Mouse (Mus musculus): ENCODE results near the gene Ackr4. TPM values are rescaled to one million over a fixed set of nuclear protein-coding genes. Genes with fewer than 3 reads are reported as not detected.
A peak's percentile ranks its signal among the peaks of the same experiment; 100 is the strongest.

Gene Ackr4
- total RNA-seq (2021), result 0.33 and 1.6 TPM in 2 replicates
- long read RNA-seq, experiment 1, result 0 reads
- long read RNA-seq, experiment 2, partial matches to known transcripts, result 0 of 2 reads
- long read RNA-seq, experiment 2, other reads (novel, unspliced or antisense), result 2 of 2 reads

DNA sequence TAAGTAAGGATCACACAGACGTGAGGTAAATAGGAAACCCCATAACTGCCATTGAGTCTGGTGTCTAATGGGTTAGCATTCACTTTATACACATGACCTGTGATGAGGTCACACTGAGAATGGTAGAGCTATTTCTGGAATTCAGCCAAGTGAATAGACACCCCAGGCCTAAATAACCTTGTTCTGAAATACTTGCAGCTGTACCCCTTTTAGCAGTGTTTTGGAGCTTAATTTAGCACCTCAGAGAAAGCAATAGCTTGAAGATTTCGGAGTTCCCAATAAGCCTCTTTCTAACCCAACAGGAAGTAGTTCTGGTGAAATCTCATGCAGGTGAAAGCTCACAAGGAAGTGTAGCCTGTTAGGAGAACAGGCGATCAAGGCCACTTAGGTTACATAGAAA lies at the start of gene Ackr4:
TSS of gene Ackr4 (minus strand) at position 101 of the 400 bp plus-strand sequence.
- no peak for DNase-seq

DNA sequence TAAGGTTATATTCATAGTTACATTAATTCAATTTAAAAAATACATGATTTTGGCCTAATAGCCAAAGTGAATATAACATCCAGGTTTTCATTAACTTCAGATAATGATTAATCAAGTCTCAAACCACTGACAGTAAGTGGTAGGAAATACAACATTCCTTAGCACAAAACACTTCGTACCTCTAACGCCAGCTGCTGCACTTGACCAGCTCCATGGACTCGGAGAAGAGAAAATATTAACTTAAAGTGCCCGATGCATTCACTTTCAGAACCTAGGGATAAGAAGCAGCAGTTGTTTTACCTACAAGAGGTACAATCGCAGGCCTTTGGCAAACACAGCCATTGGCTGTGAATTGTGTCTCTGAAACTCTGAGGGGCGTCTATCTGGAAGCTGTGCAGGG lies 45.6 kb upstream of the Ackr4 start:
- DNase-seq, result no peak

GRCm38 (mm10) chr9:104171651-104172050 lies 44.9 kb upstream of the Ackr4 start:
- no peak for DNase-seq

DNA sequence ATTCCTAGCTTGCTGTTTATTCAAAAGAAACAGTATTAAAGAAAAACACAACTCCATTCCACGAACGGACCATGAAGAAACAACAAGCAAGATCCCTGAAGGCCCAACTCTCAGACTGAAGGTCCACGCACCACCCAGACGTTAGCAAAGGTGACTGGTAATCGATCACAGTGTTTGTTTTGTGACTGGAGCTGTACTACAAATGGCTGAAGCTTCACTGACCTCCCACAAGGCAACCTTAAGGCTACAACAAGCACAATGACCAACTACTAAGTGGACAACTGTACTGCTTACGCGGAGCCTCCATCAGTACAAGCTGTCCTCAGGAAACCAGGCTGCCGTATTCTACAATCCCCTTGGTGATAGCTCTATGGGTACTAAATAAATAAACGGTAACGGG lies 43.3 kb upstream of the Ackr4 start:
- no peak for DNase-seq

DNA sequence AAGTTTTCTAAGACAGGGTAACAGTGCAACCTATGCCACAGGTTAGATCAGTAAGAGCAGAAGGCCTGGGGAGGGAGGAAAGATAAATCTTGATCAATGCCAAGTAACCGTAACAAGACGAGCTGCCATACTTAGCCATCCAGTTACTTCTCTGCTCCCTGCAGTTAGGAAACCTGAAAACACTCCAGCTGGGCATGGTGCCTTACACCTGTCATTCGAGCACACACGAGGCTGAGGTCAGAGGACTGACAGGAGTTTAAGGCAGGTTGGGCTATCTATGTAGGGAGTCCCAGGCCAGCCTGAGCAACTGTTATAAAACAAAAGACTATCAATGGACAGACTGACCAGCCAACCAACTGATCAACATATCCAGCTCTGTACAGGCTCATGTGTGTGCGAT lies 39.2 kb upstream of the Ackr4 start:
- no peak for DNase-seq

DNA sequence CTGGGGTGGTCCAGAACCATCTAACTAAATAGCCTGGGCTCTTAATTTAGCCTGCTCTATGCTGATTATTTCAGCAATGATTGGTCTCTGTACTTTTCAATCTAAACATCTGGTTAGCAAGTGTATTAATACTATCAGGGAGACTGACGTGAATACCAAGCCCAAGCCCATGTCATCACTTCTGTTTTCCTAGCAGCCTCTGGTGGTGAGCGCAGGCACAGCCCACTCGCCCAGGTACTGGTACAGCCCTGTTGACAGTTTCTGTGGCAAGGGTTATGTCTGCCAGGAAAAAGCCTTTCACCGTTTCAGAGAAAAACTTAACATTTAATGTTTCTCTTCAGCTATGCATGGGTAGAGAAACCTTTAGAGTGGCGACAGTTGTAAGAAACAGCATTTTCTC lies 37.5 kb upstream of the Ackr4 start:
- DNase-seq, result no peak

DNA sequence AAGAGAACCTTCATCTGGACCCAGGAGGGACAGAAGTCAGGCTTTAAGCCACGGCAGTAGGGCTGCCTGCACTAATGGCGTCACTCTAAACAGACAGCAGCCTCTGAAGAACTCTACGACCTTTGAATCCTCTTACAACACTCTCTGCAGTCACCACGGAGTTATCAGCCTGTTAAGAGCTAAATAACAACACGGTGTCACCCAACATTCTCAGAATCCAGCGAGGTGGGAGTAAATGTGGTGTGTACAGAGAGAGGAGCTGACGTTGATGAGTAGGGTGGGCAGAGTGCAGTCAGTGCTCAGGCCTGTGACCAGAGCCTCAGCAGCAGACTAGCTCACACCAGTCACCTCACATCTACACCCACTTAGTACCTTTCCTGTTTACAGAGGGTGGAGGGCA lies 34.4 kb upstream of the Ackr4 start:
- DNase-seq, result no peak

DNA sequence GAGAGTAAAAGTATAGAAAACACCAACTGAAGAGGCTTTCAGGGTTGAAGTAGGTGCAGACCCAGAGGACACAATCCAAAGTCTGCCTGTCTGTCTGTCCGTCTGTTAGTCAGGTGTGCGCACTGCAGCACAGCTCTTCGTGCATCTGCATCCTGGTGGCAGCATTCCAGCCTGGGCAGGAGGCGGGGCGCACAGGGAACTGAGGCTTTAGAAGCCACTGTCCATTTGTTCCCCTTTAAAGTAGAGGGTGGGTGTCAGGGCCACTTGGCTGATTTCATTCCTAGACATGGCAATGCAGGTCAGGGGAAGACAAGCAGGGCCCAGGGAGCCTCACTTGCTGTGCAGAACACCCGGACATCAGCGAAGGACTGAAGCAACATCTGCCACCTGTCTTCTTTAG lies 30.6 kb upstream of the Ackr4 start:
- no peak for DNase-seq

DNA sequence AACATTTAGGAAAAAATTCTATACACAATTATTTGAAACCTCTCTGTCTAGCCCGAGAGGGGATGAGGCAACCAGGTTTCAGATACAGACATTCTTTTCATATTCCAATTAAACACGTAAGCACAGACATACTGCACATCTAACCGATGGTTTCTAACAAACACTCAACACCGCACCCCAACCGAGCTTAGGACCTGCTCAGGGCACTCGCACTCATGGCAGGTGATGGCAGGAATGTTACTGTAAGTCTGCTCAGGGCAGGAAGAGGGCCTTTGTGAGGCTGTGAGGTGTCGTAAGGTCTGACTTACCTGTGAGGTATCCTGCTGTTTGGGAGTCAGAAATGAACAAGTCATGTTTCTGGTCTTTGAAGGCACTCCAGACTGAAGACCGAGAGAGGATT lies 29.8 kb upstream of the Ackr4 start:
- no peak for DNase-seq

DNA sequence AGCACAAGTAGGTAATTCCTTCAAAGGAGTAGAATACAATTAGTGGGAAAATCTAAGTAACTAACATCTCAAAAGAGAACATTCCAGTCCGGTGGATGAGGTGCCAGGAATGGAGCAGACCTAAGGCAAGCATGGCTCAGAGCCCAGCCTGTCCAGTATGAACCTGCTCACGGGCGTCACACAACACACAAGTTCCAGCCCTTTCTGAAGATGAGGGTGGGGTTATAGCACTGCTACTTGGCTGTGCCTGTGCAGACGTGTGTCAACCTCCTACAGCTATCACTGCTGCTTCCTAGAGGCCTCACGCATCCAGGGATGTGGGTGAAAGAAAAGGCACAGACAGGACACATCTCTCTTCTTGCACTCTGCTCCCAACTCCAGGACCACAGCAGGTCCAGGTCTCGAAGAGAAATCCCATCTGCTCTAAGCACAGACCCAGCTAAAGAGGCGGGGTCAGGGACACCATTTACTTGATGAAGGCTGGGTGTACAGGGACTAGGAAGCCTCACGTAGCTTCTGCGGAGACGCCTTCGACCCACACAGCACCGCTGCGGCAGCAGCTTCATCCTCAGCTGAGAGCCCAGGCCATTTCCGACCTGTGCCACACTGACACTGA lies 28.5 kb upstream of the Ackr4 start:
- DNase-seq, result no peak

- no peak for DNase-seq
These were observed 25.4 kb upstream of the Ackr4 start for GRCm38 (mm10) chr9:104152121-104152520.

- DNase-seq, result no peak
These were observed 22.2 kb upstream of the Ackr4 start for GRCm38 (mm10) chr9:104148969-104149368.

GRCm38 (mm10) chr9:104146683-104147082 lies 19.9 kb upstream of the Ackr4 start:
- DNase-seq, result no peak

DNA sequence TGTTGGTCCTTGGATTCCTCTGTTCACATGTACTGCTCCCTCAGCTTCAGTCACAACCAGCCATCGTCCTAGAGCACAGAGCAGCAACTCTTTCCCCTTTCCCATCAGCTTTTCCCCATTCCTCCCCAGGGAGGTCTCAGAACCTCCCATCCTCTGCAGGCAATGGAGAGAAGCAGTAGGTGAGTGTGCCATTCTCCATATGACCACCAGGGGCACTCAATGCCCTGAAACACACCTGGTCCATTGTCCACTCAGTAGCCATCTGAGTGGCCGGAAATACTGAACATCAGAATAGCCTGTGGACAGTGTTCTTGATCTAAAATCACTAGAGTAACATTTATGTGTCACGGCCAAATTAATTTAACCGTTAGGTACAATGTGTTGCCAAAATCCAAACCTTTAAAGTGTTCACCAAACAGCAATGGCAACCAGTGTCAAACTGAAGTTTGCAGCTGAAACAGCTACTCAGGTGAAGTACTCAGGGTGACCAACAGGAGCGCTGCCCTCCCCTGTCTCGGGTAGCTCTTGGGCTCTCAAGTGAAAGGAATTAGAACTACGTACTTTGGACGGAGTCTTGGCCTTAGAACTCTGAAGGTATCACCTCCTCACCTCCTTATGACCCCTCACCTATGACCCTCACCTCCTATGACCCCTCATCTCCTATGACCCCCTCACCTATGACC lies 17.7 kb upstream of the Ackr4 start:
- no peak for DNase-seq

- DNase-seq, result no peak
These were observed 16.1 kb upstream of the Ackr4 start for GRCm38 (mm10) chr9:104142805-104143204.

- DNase-seq, result no peak
These were observed 13.6 kb upstream of the Ackr4 start for GRCm38 (mm10) chr9:104140351-104140750.

- no peak for DNase-seq
These were observed 3.5 kb upstream of the Ackr4 start for GRCm38 (mm10) chr9:104130141-104130755.

DNA sequence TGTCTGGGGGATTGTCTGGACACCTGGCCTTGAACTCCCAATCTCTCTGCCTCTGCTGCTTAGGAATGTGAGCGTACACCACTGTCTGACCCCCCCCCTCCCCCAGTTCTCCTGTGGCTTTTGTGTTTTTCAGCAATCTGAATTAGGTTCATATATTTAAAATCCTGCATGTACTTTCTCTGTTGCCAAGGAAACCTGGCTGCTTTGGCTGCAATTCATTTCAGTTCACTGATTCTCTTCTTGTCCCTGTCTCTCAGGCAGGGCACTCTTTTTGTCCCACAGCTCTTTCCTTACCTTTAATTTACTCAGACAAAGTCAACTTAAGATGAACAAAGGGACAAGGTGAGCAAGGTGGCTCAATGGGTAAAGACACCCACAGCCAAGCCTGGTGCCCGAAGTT lies 1.4 kb upstream of the Ackr4 start:
- DNase-seq, result no peak

DNA sequence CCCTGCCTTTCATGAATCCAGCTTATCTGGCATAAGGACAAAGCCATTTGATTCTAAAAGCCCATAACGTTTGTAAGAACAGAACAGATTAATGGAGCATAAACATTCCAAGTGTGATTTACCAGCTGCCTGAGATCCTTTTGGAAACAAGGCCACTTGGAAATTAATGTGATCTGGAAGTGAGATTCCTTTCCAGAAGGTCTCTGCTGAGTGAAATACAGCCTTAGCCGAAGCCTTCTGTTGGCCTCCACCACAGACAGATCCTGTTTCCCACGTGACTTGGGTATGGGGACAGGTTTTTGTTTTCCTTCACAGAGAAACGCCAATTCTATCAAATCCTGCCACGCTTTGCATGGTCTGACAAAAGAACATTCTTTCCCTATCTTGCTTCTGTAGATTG lies 3.1 kb downstream of the Ackr4 start:
- DNase-seq, result peak; percentile 15

DNA sequence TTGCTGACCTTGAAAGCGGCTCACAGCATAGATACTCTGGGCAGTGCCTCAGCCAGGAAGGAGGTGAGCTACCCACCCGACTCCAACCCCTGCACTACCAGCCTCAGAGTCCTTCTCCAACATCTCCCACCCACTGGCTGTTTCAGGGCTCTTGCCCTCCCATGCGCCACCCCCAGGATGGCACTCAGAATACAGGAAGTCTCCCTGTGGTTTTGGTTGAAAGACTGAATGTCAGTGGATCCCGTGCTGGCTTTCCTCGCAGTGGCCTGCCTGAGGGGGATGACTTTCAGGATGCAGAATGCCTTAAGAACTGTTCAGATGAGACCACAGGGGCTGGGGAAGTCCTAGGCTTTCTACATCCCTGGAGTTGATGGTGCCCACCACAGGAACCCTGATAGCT lies 3.6 kb downstream of the Ackr4 start:
- DNase-seq, result no peak

DNA sequence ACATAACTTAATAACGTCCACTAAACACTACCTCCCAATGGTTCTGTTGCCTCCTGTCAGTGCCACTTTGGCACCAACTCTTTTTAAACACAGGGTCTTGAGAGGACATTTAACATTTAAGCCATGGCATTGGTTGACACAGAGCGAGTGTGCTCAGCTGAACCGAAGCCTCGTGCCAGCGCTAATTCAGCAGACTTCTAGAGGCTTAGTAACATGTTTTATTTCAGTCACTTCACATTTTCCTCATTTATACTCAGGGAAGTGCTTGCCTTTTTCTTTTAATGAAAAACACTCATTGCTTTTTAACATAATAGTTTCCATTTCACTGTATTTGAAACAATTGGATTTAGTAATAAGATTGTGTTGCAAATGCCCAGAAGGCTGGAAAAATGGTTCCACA lies 17.6 kb downstream of the Ackr4 start:
- no peak for DNase-seq

GRCm38 (mm10) chr9:104108571-104109143 lies 18.1 kb downstream of the Ackr4 start:
- no peak for DNase-seq

DNA sequence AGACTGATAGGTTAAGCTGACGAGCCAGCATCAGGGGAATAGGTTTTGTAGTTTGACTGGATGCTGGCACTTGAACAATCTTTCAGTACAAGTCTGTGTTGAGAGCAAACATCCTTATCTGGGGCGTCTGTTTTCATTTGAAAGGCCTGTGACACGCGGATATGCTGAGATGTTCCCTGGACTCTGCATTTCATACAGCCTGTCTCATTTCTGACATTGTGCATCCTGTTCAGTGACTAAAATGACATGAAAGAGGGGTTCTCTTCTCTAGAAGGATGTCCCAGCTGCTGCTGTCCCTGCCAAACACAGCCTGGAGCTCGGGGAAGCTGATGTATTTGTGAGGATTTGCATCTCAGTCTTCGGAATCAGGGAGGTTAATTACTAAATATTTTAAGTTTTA lies 19.3 kb downstream of the Ackr4 start:
- DNase-seq, result no peak
